Mouse (Mus musculus) heart, adult 2 months (tissue): ENCODE data around the gene U2af1l4. TPM values are rescaled to one million over a fixed set of nuclear protein-coding genes. Genes with fewer than 3 reads are reported as not detected.

ENCODE experiments used
- DNase-seq, 2 experiments: peaks; one replicate each; pipeline ENCODE4 v3.0.0; 2021
- H3K27ac ChIP-seq: fragments of 200-600 bp; 2 replicates; pipeline ENCODE4 v1.8.1; 2022
- H3K27me3 ChIP-seq: fragments of 200-500 bp; 2 replicates; pipeline ENCODE4 v1.6.1; 2012; ENCODE audit warnings: mild to moderate bottlenecking, low read length, inconsistent platforms, mixed read lengths; ENCODE audit not compliant: control insufficient read depth, insufficient read depth
- H3K36me3 ChIP-seq: fragments of 200-500 bp; 2 replicates; pipeline ENCODE4 v1.6.1; 2012; ENCODE audit warnings: low read length, inconsistent platforms; ENCODE audit not compliant: control insufficient read depth, insufficient read depth
- H3K4me1 ChIP-seq: fragments of 200-500 bp; 2 replicates; pipeline ENCODE4 v1.6.1; 2011; ENCODE audit warnings: low read length; ENCODE audit not compliant: control insufficient read depth, insufficient read depth
- H3K4me3 ChIP-seq: fragments of 200-600 bp; 2 replicates; pipeline ENCODE4 v1.8.1; 2022
- H3K79me2 ChIP-seq: fragments of 200-500 bp; replicated peaks from 2 replicates; pipeline ENCODE4 v1.6.1; 2012; ENCODE audit warnings: mild to moderate bottlenecking, inconsistent platforms, low read length, moderate library complexity, mixed read lengths; ENCODE audit not compliant: control insufficient read depth, insufficient read depth
- H3K9ac ChIP-seq: fragments of 200-500 bp; 2 replicates; pipeline ENCODE4 v1.6.1; 2012; ENCODE audit warnings: low read depth, mild to moderate bottlenecking, control low read depth, inconsistent platforms, low read length, mixed read lengths
- CTCF ChIP-seq: fragments of 200-600 bp; IDR thresholded peaks from 2 replicates; pipeline ENCODE4 v1.8.1; 2022; ENCODE audit warnings: antibody characterized with exemption, mild to moderate bottlenecking, moderate library complexity
- EP300 ChIP-seq: fragments of 200-500 bp; IDR thresholded peaks from 2 replicates; pipeline ENCODE4 v1.6.1; 2011; ENCODE audit warnings: low read depth, low read length, control low read depth; ENCODE audit not compliant: insufficient read depth
- POLR2A ChIP-seq: fragments of 200-500 bp; IDR thresholded peaks from 2 replicates; pipeline ENCODE4 v1.6.1; 2011; ENCODE audit warnings: mild to moderate bottlenecking, low read depth, low read length, control low read depth; ENCODE audit not compliant: insufficient read depth
- WGBS: fragments of 180-500 bp; shearing (Covaris S2); methylation state at CpG from one replicate; pipeline ENCODE4 v1.1.7; 2018; 5-methylcytosine and 5-hydroxymethylcytosine counted together
- intact Hi-C: fragments of 180-260 bp; cut with DNase I; formaldehyde crosslinking; loops from one replicate; pipeline ENCODE4 v1.15.1; 2025
- long read RNA-seq: library from polyadenylated mRNA; stranded (forward); transcript quantifications from one replicate; pipeline ENCODE4 v2.0.0, GENCODE M21; 2021
- polyA plus RNA-seq: library from polyadenylated mRNA; depleted of rRNA; stranded (reverse); fragments of >200 nt; gene quantifications from 2 replicates; pipeline ENCODE4 v1.2.3, GENCODE M21; 2012; rRNA removed
- total RNA-seq, 2 experiments: library from RNA; stranded (reverse); gene quantifications; 2 replicates each; pipeline ENCODE4 v1.2.3; 2021

U2af1l4 gene
- total RNA-seq (10 to 100 TPM; 56.0 to 67.9 TPM), polyA plus RNA-seq (61.3 and 71.4 TPM in 2 replicates)
- long read RNA-seq, transcript U2af1l4-201 (8 exons, 884 nt) = major isoform, 37 of 44 reads
- long read RNA-seq, partial matches to known transcripts = 0 of 44 reads
- long read RNA-seq, other reads (novel, unspliced or antisense) = 5 of 44 reads

- Histone ChIP-seq H3K27me3 (no peaks in the 10 kb centered on the region), H3K27ac (peak within 1 kb of the TSS; percentile 99), H3K36me3 (no peaks in the 10 kb centered on the region), H3K4me1 (peaks cover 5% of the 10 kb centered on the region), H3K79me2 (no peaks in the 10 kb centered on the region), H3K9ac (peak within 1 kb of the TSS; percentile 72), H3K4me3 (peak within 1 kb of the TSS; percentile 71)
- intact Hi-C loops = loop anchor here (1.0 kb wide), 1 partner anchor 25 kb away; the partner anchor contains the start of gene Kmt2b
- WGBS = under 1% methylated on average over 45 of the region's 45 CpGs
- peak; percentile 93 to 97 for DNase-seq
- no peak for TF ChIP-seq CTCF
- peak; percentile 73 for TF ChIP-seq EP300
- TF ChIP-seq POLR2A = peak; percentile 63; the same call in 1 of the 2 replicates
These were observed at the start of gene U2af1l4, which contains the start of the genes Gm49396 and Psenen for GRCm38 (mm10) chr7:30563117-30563905. U2af1l4 (plus strand) TSS chr7:30563301. Gm49396 (plus strand) TSS chr7:30563344. Psenen (minus strand) TSS chr7:30563627.

- intact Hi-C loops = no loop called here
- no peak overlapping the region for H3K27ac ChIP-seq
- 49% methylated on average over 24 of the region's 24 CpGs for WGBS
These were observed 47.9 kb upstream of the U2af1l4 start for GRCm38 (mm10) chr7:30515003-30515760.

GRCm38 (mm10) chr7:30518325-30518724 lies 44.8 kb upstream of the U2af1l4 start:
- no peak for TF ChIP-seq CTCF
- TF ChIP-seq POLR2A = no peak
- TF ChIP-seq EP300 = no peak
- Histone ChIP-seq H3K4me1 (no peaks in the 10 kb centered on the region), H3K79me2 (no peaks in the 10 kb centered on the region), H3K4me3 (no peak overlapping the region), H3K27me3 (no peaks in the 10 kb centered on the region), H3K27ac (no peak overlapping the region), H3K9ac (no peak overlapping the region), H3K36me3 (no peaks in the 10 kb centered on the region)
- no peak for DNase-seq
- intact Hi-C loops = no loop called here
- 44% methylated on average over 8 of the region's 8 CpGs for WGBS

More at GRCm38 (mm10) chr7:30515003-30515760, 47.9 kb upstream of the U2af1l4 start:
- Histone ChIP-seq H3K9ac (no peak overlapping the region), H3K27me3 (no peaks in the 10 kb centered on the region), H3K4me1 (no peaks in the 10 kb centered on the region), H3K79me2 (no peaks in the 10 kb centered on the region), H3K36me3 (no peaks in the 10 kb centered on the region), H3K4me3 (no peak overlapping the region)
- TF ChIP-seq EP300 (no peak), POLR2A (no peak), CTCF (no peak)
- no peak for DNase-seq

- 70% methylated on average over 4 of the region's 4 CpGs for WGBS
These were observed 42.7 kb upstream of the U2af1l4 start for GRCm38 (mm10) chr7:30520396-30520795.

GRCm38 (mm10) chr7:30520856-30521255 lies 42.2 kb upstream of the U2af1l4 start:
- no peak overlapping the region for H3K27ac ChIP-seq
- 73% methylated on average over 5 of the region's 5 CpGs for WGBS
- no peaks in the 10 kb centered on the region for H3K4me1 ChIP-seq
- no peak for TF ChIP-seq CTCF
- TF ChIP-seq POLR2A = no peak
- TF ChIP-seq EP300 = no peak
- intact Hi-C loops = no loop called here
- H3K27me3 ChIP-seq = no peaks in the 10 kb centered on the region
- no peaks in the 10 kb centered on the region for H3K79me2 ChIP-seq
- H3K9ac ChIP-seq = no peak overlapping the region
- DNase-seq = no peak
- no peak overlapping the region for H3K4me3 ChIP-seq
- no peaks in the 10 kb centered on the region for H3K36me3 ChIP-seq

More at GRCm38 (mm10) chr7:30520396-30520795, 42.7 kb upstream of the U2af1l4 start:
- TF ChIP-seq CTCF (no peak), POLR2A (no peak), EP300 (no peak)
- H3K4me1 ChIP-seq = no peaks in the 10 kb centered on the region
- no peaks in the 10 kb centered on the region for H3K27me3 ChIP-seq
- no peaks in the 10 kb centered on the region for H3K36me3 ChIP-seq
- DNase-seq = no peak
- intact Hi-C loops = no loop called here
- H3K9ac ChIP-seq = no peak overlapping the region
- H3K79me2 ChIP-seq = no peaks in the 10 kb centered on the region
- H3K27ac ChIP-seq = no peak overlapping the region
- H3K4me3 ChIP-seq = no peak overlapping the region
